8 mouse cellular contexts compared by ENCODE assay signal in genomic region chr5:23782931-23783877, GRCm38 (mm10). TPM values are rescaled to one million over a fixed set of nuclear protein-coding genes. Genes with fewer than 3 reads are reported as not detected.
A peak's percentile ranks its signal among the peaks of the same experiment; 100 is the strongest.
DNase-seq lines count a peak whose midpoint lies in the region; ATAC-seq lines count a peak whose summit lies in the region.

Pus7 (minus strand) TSS chr5:23783711.

- WGBS in hindbrain, embryonic 14.5 days = 1% methylated on average over 65 of the region's 86 CpGs

- ATAC-seq in hindbrain, embryonic 14.5 days (ENCODE audit: low FRiP score) = peak; percentile 89

- peak within 1 kb of the TSS; percentile 76 for H3K4me2 ChIP-seq in hindbrain, embryonic 14.5 days (replicated peaks)

- peak within 1 kb of the TSS; percentile 10; the same call in 1 of the 2 replicates for H3K27ac ChIP-seq in hindbrain, embryonic 14.5 days

- H3K9me3 ChIP-seq in hindbrain, embryonic 14.5 days (ENCODE audit: control insufficient read depth, low read length) = no peaks in the 10 kb centered on the region

- H3K9ac ChIP-seq in hindbrain, embryonic 14.5 days = peak within 1 kb of the TSS; percentile 78

- no peaks in the 10 kb centered on the region for H3K36me3 ChIP-seq in hindbrain, embryonic 14.5 days (replicated peaks; ENCODE audit: control insufficient read depth, insufficient read depth)

- no peaks in the 10 kb centered on the region for H3K27me3 ChIP-seq in hindbrain, embryonic 14.5 days (ENCODE audit: control insufficient read depth, insufficient read depth, low read length)

- peak; percentile 60 for DNase-seq in WW6 (ENCODE audit: low read depth, low spot score)
- peak; percentile 89 to 94 for DNase-seq in cerebellum, postnatal 25 days
- peak; percentile 55 to 71 for DNase-seq in frontal cortex, postnatal 25 days (ENCODE audit: low spot score in 2 of 2)
- peak; percentile 88 for DNase-seq in hindbrain, embryonic 14.5 days (ENCODE audit: low spot score)
- DNase-seq in left cerebral cortex, adult 11 months (ENCODE audit: low spot score) = peak; percentile 59
- DNase-seq in lung, postnatal 4 days = peak; percentile 89 to 91
- peak; percentile 90 for DNase-seq in retina, postnatal 1 day
- DNase-seq in thymus, postnatal 4 days = peak; percentile 90

- H3K4me1 ChIP-seq in hindbrain, embryonic 14.5 days (replicated peaks; ENCODE audit: control insufficient read depth, insufficient read depth, low read length) = peaks cover 6% of the 10 kb centered on the region

- H3K4me3 ChIP-seq in hindbrain, embryonic 14.5 days (replicated peaks; ENCODE audit: low read length) = peak within 1 kb of the TSS; percentile 70

RNA-seq across cellular contexts. Expression of gene Pus7, which starts in this region (rescaled TPM):
- 15.3 and 16.2 TPM in 2 replicates for polyA plus RNA-seq in hindbrain, embryonic 14.5 days (2014; fragmentation: Nextera tagmentation; extraction: Ambion mirVana)

Comparison
In these comparisons a context has a peak if more than half of its experiments do, and no peak if none do; other contexts are left out.
1. Peak in every context shown above with its lines: DNase-seq, ATAC-seq, H3K4me3 ChIP-seq and H3K27ac ChIP-seq.